ENCODE assay signal across 9 mouse cellular contexts in genomic region chr11:4745969-4746368, GRCm38 (mm10). TPM values are rescaled to one million over a fixed set of nuclear protein-coding genes. Genes with fewer than 3 reads are reported as not detected.
DNase-seq lines count a peak whose midpoint lies in the region; ATAC-seq and TF ChIP-seq lines count a peak whose summit lies in the region.
"Had no signal": no experiment of that assay in that cellular context is flagged by ENCODE, and none has a peak within 500 bp of the region (broad histone marks: within the 10 kb centered on the region; RNA-seq: fewer than 3 reads in every experiment).

No protein-coding gene starts in this region.

- peak overlapping the region; percentile 84 for H3K4me2 ChIP-seq in heart, postnatal 0 days (ENCODE audit: low read depth, low read length)
- peak overlapping the region; percentile 94 for H3K4me2 ChIP-seq in intestine, embryonic 15.5 days (replicated peaks)

- peaks cover 96% of the 10 kb centered on the region for H3K27me3 ChIP-seq in heart, postnatal 0 days (ENCODE audit: control insufficient read depth, insufficient read depth, low read length)
- peaks cover 98% of the 10 kb centered on the region for H3K27me3 ChIP-seq in embryonic facial prominence, embryonic 10.5 days (replicated peaks; ENCODE audit: low read depth, poor library complexity, severe bottlenecking)
- H3K27me3 ChIP-seq in intestine, embryonic 15.5 days (replicated peaks), result peaks cover 84% of the 10 kb centered on the region

- H3K27ac ChIP-seq in heart, postnatal 0 days (ENCODE audit: low read depth), result no peak overlapping the region
- H3K27ac ChIP-seq in embryonic facial prominence, embryonic 10.5 days (replicated peaks), result peak overlapping the region; percentile 14; the same call in 1 of the 2 replicates
- no peak overlapping the region for H3K27ac ChIP-seq in intestine, embryonic 15.5 days

- H3K36me3 ChIP-seq in heart, postnatal 0 days (replicated peaks; ENCODE audit: control insufficient read depth, insufficient read depth, low read length), result no peaks in the 10 kb centered on the region
- H3K36me3 ChIP-seq in embryonic facial prominence, embryonic 10.5 days (replicated peaks), result no peaks in the 10 kb centered on the region
- H3K36me3 ChIP-seq in intestine, embryonic 15.5 days, result no peaks in the 10 kb centered on the region

- intact Hi-C loops in heart, postnatal 25 days (cut with DNase I), result no loop called here

- no peak for TF ChIP-seq EP300 in heart, postnatal 0 days (IDR thresholded peaks at IDR 0.05; ENCODE audit: low read depth)

- H3K9me3 ChIP-seq in heart, postnatal 0 days (replicated peaks; ENCODE audit: control insufficient read depth, low read length), result no peaks in the 10 kb centered on the region
- no peaks in the 10 kb centered on the region for H3K9me3 ChIP-seq in embryonic facial prominence, embryonic 10.5 days
- no peaks in the 10 kb centered on the region for H3K9me3 ChIP-seq in intestine, embryonic 15.5 days

- peak overlapping the region; percentile 53 for H3K4me3 ChIP-seq in heart, postnatal 0 days (ENCODE audit: low read depth, low read length)
- H3K4me3 ChIP-seq in embryonic facial prominence, embryonic 10.5 days, result peak overlapping the region; percentile 67
- peak overlapping the region; percentile 49 for H3K4me3 ChIP-seq in intestine, embryonic 15.5 days (replicated peaks)

- H3K9ac ChIP-seq in heart, postnatal 0 days (replicated peaks; ENCODE audit: low read depth, low read length), result no peak overlapping the region
- 0 out of 2 replicates have a peak overlapping the region, but pooled peaks have one; percentile 4 for H3K9ac ChIP-seq in intestine, embryonic 15.5 days

- no peak for TF ChIP-seq CTCF in heart, postnatal 0 days (IDR thresholded peaks at IDR 0.05; ENCODE audit: low read depth)

- peaks cover 4% of the 10 kb centered on the region for H3K4me1 ChIP-seq in heart, postnatal 0 days (ENCODE audit: control insufficient read depth, insufficient read depth)
- H3K4me1 ChIP-seq in embryonic facial prominence, embryonic 10.5 days, result peaks cover 23% of the 10 kb centered on the region
- H3K4me1 ChIP-seq in intestine, embryonic 15.5 days (replicated peaks), result peaks cover 13% of the 10 kb centered on the region

- no peak for DNase-seq in heart, postnatal 0 days (ENCODE audit: low spot score)
- DNase-seq in heart, postnatal 25 days (ENCODE audit: low spot score), result no peak
- DNase-seq in embryonic facial prominence, embryonic 10.5 days (ENCODE audit: low spot score), result peak; percentile 47
- DNase-seq in neural tube, embryonic 10.5 days (ENCODE audit: extremely low spot score, low spot score), result peak; percentile 50
- no peak for DNase-seq in urinary bladder, postnatal 10 days (ENCODE audit: low spot score)
- no peak for DNase-seq in cerebellum, adult 18-20 months
- DNase-seq in MN1 (ENCODE audit: low spot score), result no peak
- DNase-seq: cerebellum, postnatal 14 days had no signal

- WGBS in heart, postnatal 0 days, result under 1% methylated on average over 28 of the region's 39 CpGs
- WGBS in embryonic facial prominence, embryonic 10.5 days, result under 1% methylated on average over 39 of the region's 39 CpGs
- 1% methylated on average over 39 of the region's 39 CpGs for WGBS in intestine, embryonic 15.5 days

- ATAC-seq in heart, postnatal 0 days (ENCODE audit: insufficient read depth, low read depth), result no peak
- no peak for ATAC-seq in intestine, embryonic 15.5 days

RNA-seq across cellular contexts. Expression of gene Cabp7, which starts 0.6 kb away (rescaled TPM):
- total RNA-seq in heart, postnatal 0 days (2014; rRNA removed; ENCODE audit: low replicate concordance), result not detected in 2 replicates
- 0.07 TPM in 1 of 2 replicates, not detected in the other for polyA plus RNA-seq in heart, postnatal 0 days (2015; fragmentation: Nextera tagmentation; extraction: Ambion mirVana)
- total RNA-seq in heart, postnatal 25 days (2021), result not detected
- polyA plus RNA-seq in embryonic facial prominence, embryonic 10.5 days (2016; fragmentation: Nextera tagmentation; extraction: Ambion mirVana), result 0.19 and 0.57 TPM in 2 replicates
- 0.13 and 0.21 TPM in 2 replicates for polyA plus RNA-seq in intestine, embryonic 15.5 days (2015; fragmentation: Nextera tagmentation; extraction: Ambion mirVana)

RNA-seq across cellular contexts. Expression of gene Zmat5, which starts 41.5 kb away (rescaled TPM):
- 35.1 and 51.2 TPM in 2 replicates for total RNA-seq in heart, postnatal 0 days (2014; rRNA removed; ENCODE audit: low replicate concordance)
- polyA plus RNA-seq in heart, postnatal 0 days (2015; fragmentation: Nextera tagmentation; extraction: Ambion mirVana), result 50.5 and 54.1 TPM in 2 replicates
- 10 to 100 TPM; 25.7 to 26.3 TPM for total RNA-seq in heart, postnatal 25 days (2021)
- 75.4 and 82.4 TPM in 2 replicates for polyA plus RNA-seq in embryonic facial prominence, embryonic 10.5 days (2016; fragmentation: Nextera tagmentation; extraction: Ambion mirVana)
- 60.9 and 63.0 TPM in 2 replicates for polyA plus RNA-seq in intestine, embryonic 15.5 days (2015; fragmentation: Nextera tagmentation; extraction: Ambion mirVana)

RNA-seq across cellular contexts. Expression of gene Uqcr10, which starts 41.8 kb away (rescaled TPM):
- 721 and 837 TPM in 2 replicates for total RNA-seq in heart, postnatal 0 days (2014; rRNA removed; ENCODE audit: low replicate concordance)
- polyA plus RNA-seq in heart, postnatal 0 days (2015; fragmentation: Nextera tagmentation; extraction: Ambion mirVana), result 3,434 and 3,656 TPM in 2 replicates
- 1,000 to 10,000 TPM; 1,536 to 1,541 TPM for total RNA-seq in heart, postnatal 25 days (2021)
- polyA plus RNA-seq in embryonic facial prominence, embryonic 10.5 days (2016; fragmentation: Nextera tagmentation; extraction: Ambion mirVana), result 661 and 685 TPM in 2 replicates
- 1,117 and 1,212 TPM in 2 replicates for polyA plus RNA-seq in intestine, embryonic 15.5 days (2015; fragmentation: Nextera tagmentation; extraction: Ambion mirVana)

Comparison
In these comparisons a context has a peak if more than half of its experiments do, and no peak if none do; other contexts are left out.
1. DNase-seq: peak in embryonic facial prominence, embryonic 10.5 days (single experiment) and neural tube, embryonic 10.5 days (single experiment); none in heart, postnatal 0 days (single experiment), heart, postnatal 25 days (single experiment), urinary bladder, postnatal 10 days (single experiment), cerebellum, adult 18-20 months (0 of 2) and MN1 (single experiment).
2. Peak in every context shown above with its lines, with median percentiles within 50 percentile points of each other: H3K4me3 ChIP-seq.